Mouse (Mus musculus) liver, embryonic 14.5 days (tissue): ENCODE measurements at regions not wholly inside any gene's neighbourhood (a gene's known extent, or its start where the extent isn't known, plus 50 kb on each side); places are given as distances from the start of the nearest gene placed in this dataset.
"Not testable (repeated sequence)": the region's sequence is repeated elsewhere in the genome, so short reads cannot be mapped to it uniquely, and the experiment has no call there.

Source experiments
- ATAC-seq: fragments of 200-750 bp; cut with Nextera tagmentation; 2 replicates; pipeline ENCODE4 v1.8.0; 2017; ENCODE audit warnings: moderate number of reproducible peaks, mild to moderate bottlenecking, moderate library complexity; ENCODE audit not compliant: insufficient read depth
- DNase-seq, 3 experiments: peaks; one replicate each; pipeline ENCODE4 v3.0.0-alpha.2; 2012 to 2013; ENCODE audit warnings: low read depth in 3 of 3, low spot score in 3 of 3
- H3K27ac ChIP-seq: fragments of 300-500 bp; sonication (generic); 2 replicates; pipeline ENCODE4 v1.5.1; 2014; ENCODE audit warnings: moderate library complexity, mild to moderate bottlenecking, control low read depth, inconsistent platforms
- H3K27me3 ChIP-seq: fragments of 300-500 bp; sonication (generic); 2 replicates; pipeline ENCODE4 v1.6.1; 2014; ENCODE audit warnings: mild to moderate bottlenecking, low read length, moderate library complexity; ENCODE audit not compliant: control insufficient read depth, insufficient read depth
- H3K36me3 ChIP-seq: fragments of 300-500 bp; sonication (generic); replicated peaks from 2 replicates; pipeline ENCODE4 v1.6.1; 2014; ENCODE audit warnings: low read depth; ENCODE audit not compliant: control insufficient read depth, insufficient read depth
- H3K4me1 ChIP-seq, 2 experiments: fragments of 200-500 bp in 1 of 2; fragments of 300-500 bp in 1 of 2; sonication (generic) in 1 of 2; replicated peaks; 2 replicates each; pipeline ENCODE4 v1.6.1; 2012 to 2014; ENCODE audit warnings: antibody characterized with exemption in 1 of 2, inconsistent platforms in 1 of 2, low read length in 1 of 2; ENCODE audit not compliant: control insufficient read depth in 2 of 2, insufficient read depth in 2 of 2
- H3K4me2 ChIP-seq: fragments of 300-500 bp; sonication (generic); 2 replicates; pipeline ENCODE4 v1.6.1; 2014; ENCODE audit warnings: low read depth, mild to moderate bottlenecking, control low read depth, moderate library complexity
- H3K4me3 ChIP-seq, 2 experiments: fragments of 200-500 bp in 1 of 2; fragments of 300-500 bp in 1 of 2; sonication (generic) in 1 of 2; 2 replicates each; pipeline ENCODE4 v1.5.1; 2012 to 2014; ENCODE audit warnings: low read depth in 2 of 2, low read length in 2 of 2, mild to moderate bottlenecking in 2 of 2, control low read depth in 1 of 2, inconsistent platforms in 1 of 2, moderate library complexity in 1 of 2; ENCODE audit not compliant: insufficient read depth in 1 of 2
- H3K9ac ChIP-seq: fragments of 300-500 bp; sonication (generic); replicated peaks from 2 replicates; pipeline ENCODE4 v1.6.1; 2014; ENCODE audit warnings: mild to moderate bottlenecking, control low read depth, moderate library complexity
- H3K9me3 ChIP-seq: fragments of 300-500 bp; sonication (generic); 2 replicates; pipeline ENCODE4 v1.6.1; 2016; ENCODE audit warnings: low read length, mixed read lengths; ENCODE audit not compliant: control insufficient read depth
- CTCF ChIP-seq: IDR thresholded peaks from 2 replicates; pipeline ENCODE4 v1.5.1; 2016; ENCODE audit warnings: antibody characterized with exemption, low read depth, control low read depth
- EP300 ChIP-seq: IDR thresholded peaks from 2 replicates; pipeline ENCODE4 v1.6.1; 2016; ENCODE audit warnings: antibody characterized with exemption, low read depth
- WGBS: fragments of 180-500 bp; shearing (Covaris S2); extraction: QIAGEN DNeasy Blood & Tissue Kit; methylation state at CpG from one replicate; pipeline ENCODE4 v1.1.7; 2014; ENCODE audit not compliant: insufficient replicate concordance; 5-methylcytosine and 5-hydroxymethylcytosine counted together

GRCm38 (mm10) chr15:3171774-3172173 lies 96.6 kb upstream of the Selenop start:
- H3K36me3 ChIP-seq = no peaks in the 10 kb centered on the region
- H3K4me1 ChIP-seq = no peaks in the 10 kb centered on the region; a peak in 1 of 4 replicates
- no peak overlapping the region for H3K4me2 ChIP-seq
- ATAC-seq = no peak
- H3K9ac ChIP-seq = no peak overlapping the region
- no peaks in the 10 kb centered on the region for H3K9me3 ChIP-seq
- DNase-seq = no peak
- no peaks in the 10 kb centered on the region for H3K27me3 ChIP-seq
- no peak for TF ChIP-seq EP300
- no peak for TF ChIP-seq CTCF
- no peak overlapping the region for H3K4me3 ChIP-seq
- H3K27ac ChIP-seq = no peak overlapping the region

- TF ChIP-seq CTCF = no peak
- no peak for TF ChIP-seq EP300
- ATAC-seq = no peak
- H3K36me3 ChIP-seq = no peaks in the 10 kb centered on the region
- WGBS = 9% methylated on average over 2 of the region's 2 CpGs
- no peaks in the 10 kb centered on the region; a peak in 1 of 4 replicates for H3K4me1 ChIP-seq
- no peak for DNase-seq
- no peak overlapping the region for H3K9ac ChIP-seq
- H3K9me3 ChIP-seq = no peaks in the 10 kb centered on the region
- H3K4me3 ChIP-seq = no peak overlapping the region
- no peak overlapping the region for H3K27ac ChIP-seq
- H3K27me3 ChIP-seq = no peaks in the 10 kb centered on the region
- H3K4me2 ChIP-seq = no peak overlapping the region
Observed at GRCm38 (mm10) chr15:3174072-3174471, 94.3 kb upstream of the Selenop start.

GRCm38 (mm10) chr15:3174848-3175247 lies 93.5 kb upstream of the Selenop start:
- DNase-seq (peak in 1 of 3 experiments; percentile 3), ATAC-seq (no peak)
- H3K4me2 ChIP-seq = no peak overlapping the region
- no peaks in the 10 kb centered on the region; a peak in 1 of 4 replicates for H3K4me1 ChIP-seq
- H3K27me3 ChIP-seq = no peaks in the 10 kb centered on the region
- H3K9me3 ChIP-seq = no peaks in the 10 kb centered on the region
- TF ChIP-seq EP300 (no peak), CTCF (no peak)
- no peak overlapping the region for H3K27ac ChIP-seq
- no peaks in the 10 kb centered on the region for H3K36me3 ChIP-seq
- no peak overlapping the region for H3K4me3 ChIP-seq
- no peak overlapping the region for H3K9ac ChIP-seq
- 33% methylated on average over 2 of the region's 2 CpGs for WGBS

- Histone ChIP-seq H3K4me1 (0 out of 4 replicates have a peak, but pooled peaks cover 0 to 2% of the 10 kb centered on the region in 2 experiments), H3K9ac (no peak overlapping the region), H3K4me2 (no peak overlapping the region), H3K27ac (no peak overlapping the region), H3K27me3 (no peaks in the 10 kb centered on the region), H3K9me3 (no peaks in the 10 kb centered on the region), H3K36me3 (no peaks in the 10 kb centered on the region), H3K4me3 (no peak overlapping the region)
- no peak for ATAC-seq
- DNase-seq = peak; percentile 10 to 22 (median 19)
- WGBS = 67% methylated on average over 2 of the region's 2 CpGs
- TF ChIP-seq CTCF = peak; percentile 64
- no peak for TF ChIP-seq EP300
Observed at GRCm38 (mm10) chr15:3201912-3202653, 66.3 kb upstream of the Selenop start.

- WGBS = 60% methylated on average over 6 of the region's 6 CpGs
- Histone ChIP-seq H3K4me1 (0 out of 4 replicates have a peak, but pooled peaks cover 0 to 2% of the 10 kb centered on the region in 2 experiments), H3K27ac (no peak overlapping the region), H3K9ac (no peak overlapping the region), H3K36me3 (no peaks in the 10 kb centered on the region), H3K27me3 (no peaks in the 10 kb centered on the region), H3K4me3 (no peak overlapping the region), H3K4me2 (no peak overlapping the region), H3K9me3 (no peaks in the 10 kb centered on the region)
- no peak for ATAC-seq
- DNase-seq = no peak
- TF ChIP-seq EP300 (no peak), CTCF (no peak)
Observed at GRCm38 (mm10) chr15:3205522-3205921, 62.8 kb upstream of the Selenop start.

GRCm38 (mm10) chr15:3206076-3206475 lies 62.3 kb upstream of the Selenop start:
- H3K9ac ChIP-seq, H3K27me3 ChIP-seq, H3K9me3 ChIP-seq, DNase-seq, H3K4me2 ChIP-seq, H3K4me3 ChIP-seq, ATAC-seq, H3K36me3 ChIP-seq, H3K4me1 ChIP-seq, H3K27ac ChIP-seq: not testable (repeated sequence)
- WGBS = 42% methylated on average over 6 of the region's 6 CpGs
